Comparison of ENCODE assay signal across 24 mouse cellular contexts in the genomic region with DNA sequence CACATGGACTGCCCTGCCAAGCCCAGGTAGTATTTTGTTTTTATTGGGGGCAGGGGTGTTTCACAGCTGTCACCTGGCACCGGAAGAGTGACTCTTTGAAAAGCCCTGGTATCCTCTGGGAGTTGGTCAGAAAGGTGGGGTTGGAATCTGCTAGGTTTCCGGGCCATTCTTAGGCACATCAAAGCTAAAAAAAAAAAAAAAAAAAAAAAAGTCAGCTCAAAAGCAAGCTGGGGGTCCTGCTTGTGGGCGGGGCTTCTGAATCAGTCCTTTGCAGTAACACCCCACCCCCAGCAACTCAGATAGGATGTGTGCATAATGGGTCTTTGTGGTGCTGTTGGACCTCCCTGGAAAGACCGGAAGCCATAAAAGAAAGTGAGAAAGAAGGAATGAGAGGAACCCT.
"Had no signal": no experiment of that assay in that cellular context is flagged by ENCODE, and none has a peak within 500 bp of the region (broad histone marks: within the 10 kb centered on the region; RNA-seq: fewer than 3 reads in every experiment).

No protein-coding gene starts in this region.

- H3K4me1 ChIP-seq: hindbrain, embryonic 10.5 days; hindbrain, embryonic 12.5 days; intestine, embryonic 15.5 days; limb, embryonic 15.5 days; liver, embryonic 12.5 days had no signal

- H3K9ac ChIP-seq: hindbrain, embryonic 12.5 days; hindbrain, embryonic 14.5 days; intestine, embryonic 15.5 days; limb, embryonic 13.5 days; limb, embryonic 15.5 days; liver, embryonic 12.5 days had no signal

- H3K4me2 ChIP-seq: heart, embryonic 11.5 days; hindbrain, embryonic 12.5 days; hindbrain, embryonic 14.5 days; intestine, embryonic 15.5 days; limb, embryonic 13.5 days; limb, embryonic 15.5 days; liver, embryonic 12.5 days had no signal

- DNase-seq: gastrocnemius, postnatal 14 days; gastrocnemius, postnatal 36 days; heart, adult 2 months; heart, postnatal 10 days; heart, postnatal 4 days; kidney, adult 18-20 months; kidney, adult 8-10 months; kidney, postnatal 10 days; kidney, postnatal 25 days; kidney, postnatal 4 days; layer of hippocampus, postnatal 36 days; left cerebral cortex, postnatal 4 days had no signal

- H3K27ac ChIP-seq: heart, adult 2 months; hindbrain, embryonic 10.5 days; hindbrain, embryonic 12.5 days; hindbrain, embryonic 14.5 days; intestine, embryonic 15.5 days; layer of hippocampus, adult 2 months; limb, embryonic 13.5 days; limb, embryonic 15.5 days; liver, embryonic 12.5 days had no signal

- H3K4me3 ChIP-seq: heart, adult 2 months; hindbrain, embryonic 10.5 days; hindbrain, embryonic 12.5 days; intestine, embryonic 15.5 days; layer of hippocampus, adult 2 months; limb, embryonic 13.5 days; limb, embryonic 15.5 days; liver, embryonic 12.5 days had no signal

- H3K9me3 ChIP-seq: hindbrain, embryonic 10.5 days; hindbrain, embryonic 12.5 days; intestine, embryonic 15.5 days; limb, embryonic 13.5 days; limb, embryonic 15.5 days; liver, embryonic 12.5 days had no signal

- H3K36me3 ChIP-seq: hindbrain, embryonic 10.5 days; hindbrain, embryonic 12.5 days; intestine, embryonic 15.5 days; limb, embryonic 13.5 days; limb, embryonic 15.5 days; liver, embryonic 12.5 days had no signal

- H3K27me3 ChIP-seq: hindbrain, embryonic 12.5 days; limb, embryonic 13.5 days; limb, embryonic 15.5 days; liver, embryonic 12.5 days had no signal

- ATAC-seq: hindbrain, embryonic 16.5 days; inflammation-experienced regulatory T-cells, adult 6 months; intestine, embryonic 15.5 days; intestine, postnatal 0 days; liver, embryonic 12.5 days had no signal
